ENCODE assay signal across 29 mouse cellular contexts in genomic region chr14:13917208-13917607, GRCm38 (mm10). TPM values are rescaled to one million over a fixed set of nuclear protein-coding genes. Genes with fewer than 3 reads are reported as not detected.
DNase-seq lines count a peak whose midpoint lies in the region; ATAC-seq lines count a peak whose summit lies in the region.
"Had no signal": no experiment of that assay in that cellular context is flagged by ENCODE, and none has a peak within 500 bp of the region (broad histone marks: within the 10 kb centered on the region; RNA-seq: fewer than 3 reads in every experiment).

No protein-coding gene starts in this region.

- no peaks in the 10 kb centered on the region for H3K4me1 ChIP-seq in forebrain, embryonic 12.5 days
- peaks cover 7% of the 10 kb centered on the region; the same call in 1 of the 2 replicates for H3K4me1 ChIP-seq in forebrain, embryonic 10.5 days
- H3K4me1 ChIP-seq in limb, embryonic 11.5 days (ENCODE audit: control insufficient read depth, insufficient read depth, low read length) = no peaks in the 10 kb centered on the region
- peaks cover 7% of the 10 kb centered on the region; the same call in 1 of the 2 replicates for H3K4me1 ChIP-seq in limb, embryonic 10.5 days
- H3K4me1 ChIP-seq in forebrain, embryonic 15.5 days = no peaks in the 10 kb centered on the region
- H3K4me1 ChIP-seq in midbrain, embryonic 16.5 days (ENCODE audit: control insufficient read depth, insufficient read depth, low read length) = no peaks in the 10 kb centered on the region
- H3K4me1 ChIP-seq: embryonic facial prominence, embryonic 10.5 days; embryonic facial prominence, embryonic 15.5 days; heart, embryonic 12.5 days; hindbrain, embryonic 15.5 days; intestine, embryonic 15.5 days; liver, embryonic 12.5 days had no signal

- no peak overlapping the region for H3K4me2 ChIP-seq in forebrain, embryonic 12.5 days
- no peak overlapping the region for H3K4me2 ChIP-seq in limb, embryonic 11.5 days (ENCODE audit: low read depth, severe bottlenecking)
- H3K4me2 ChIP-seq in forebrain, embryonic 15.5 days (replicated peaks) = no peak overlapping the region
- H3K4me2 ChIP-seq in midbrain, embryonic 16.5 days (ENCODE audit: low read length) = no peak overlapping the region
- H3K4me2 ChIP-seq: embryonic facial prominence, embryonic 15.5 days; heart, embryonic 12.5 days; hindbrain, embryonic 15.5 days; intestine, embryonic 15.5 days; liver, embryonic 12.5 days had no signal

- 90% methylated on average over 10 of the region's 10 CpGs for WGBS in forebrain, embryonic 12.5 days
- 90% methylated on average over 10 of the region's 10 CpGs for WGBS in forebrain, embryonic 10.5 days
- 87% methylated on average over 10 of the region's 10 CpGs for WGBS in limb, embryonic 11.5 days
- 91% methylated on average over 10 of the region's 10 CpGs for WGBS in limb, embryonic 10.5 days
- WGBS in forebrain, embryonic 15.5 days = 86% methylated on average over 10 of the region's 10 CpGs
- 90% methylated on average over 10 of the region's 10 CpGs for WGBS in midbrain, embryonic 16.5 days

- no peaks in the 10 kb centered on the region for H3K36me3 ChIP-seq in forebrain, embryonic 12.5 days (replicated peaks)
- H3K36me3 ChIP-seq in forebrain, embryonic 10.5 days (replicated peaks) = no peaks in the 10 kb centered on the region
- H3K36me3 ChIP-seq in limb, embryonic 11.5 days (ENCODE audit: control insufficient read depth, insufficient read depth, low read length) = no peaks in the 10 kb centered on the region
- H3K36me3 ChIP-seq in limb, embryonic 10.5 days = no peaks in the 10 kb centered on the region
- no peaks in the 10 kb centered on the region for H3K36me3 ChIP-seq in forebrain, embryonic 15.5 days
- H3K36me3 ChIP-seq in midbrain, embryonic 16.5 days (ENCODE audit: control insufficient read depth, insufficient read depth, low read length) = no peaks in the 10 kb centered on the region
- H3K36me3 ChIP-seq: embryonic facial prominence, embryonic 10.5 days; embryonic facial prominence, embryonic 15.5 days; heart, embryonic 12.5 days; hindbrain, embryonic 15.5 days; intestine, embryonic 15.5 days; liver, embryonic 12.5 days had no signal

- no peak overlapping the region for H3K27ac ChIP-seq in forebrain, embryonic 12.5 days
- H3K27ac ChIP-seq in forebrain, embryonic 10.5 days = no peak overlapping the region
- H3K27ac ChIP-seq in limb, embryonic 11.5 days (replicated peaks; ENCODE audit: low read depth, low read length) = no peak overlapping the region
- no peak overlapping the region for H3K27ac ChIP-seq in limb, embryonic 10.5 days
- H3K27ac ChIP-seq in forebrain, embryonic 15.5 days (replicated peaks) = no peak overlapping the region
- no peak overlapping the region for H3K27ac ChIP-seq in midbrain, embryonic 16.5 days (ENCODE audit: low read length)
- H3K27ac ChIP-seq: embryonic facial prominence, embryonic 10.5 days; embryonic facial prominence, embryonic 15.5 days; hindbrain, embryonic 15.5 days; intestine, embryonic 15.5 days; layer of hippocampus, adult 2 months; left cerebral cortex, adult 2 months; liver, embryonic 12.5 days had no signal

- no peak overlapping the region for H3K4me3 ChIP-seq in forebrain, embryonic 12.5 days (replicated peaks)
- H3K4me3 ChIP-seq in forebrain, embryonic 10.5 days = no peak overlapping the region
- H3K4me3 ChIP-seq in limb, embryonic 11.5 days (ENCODE audit: low read depth, low read length) = no peak overlapping the region
- H3K4me3 ChIP-seq in limb, embryonic 10.5 days = no peak overlapping the region
- H3K4me3 ChIP-seq in forebrain, embryonic 15.5 days = no peak overlapping the region
- H3K4me3 ChIP-seq in midbrain, embryonic 16.5 days (ENCODE audit: low read depth, low read length) = no peak overlapping the region
- H3K4me3 ChIP-seq: embryonic facial prominence, embryonic 10.5 days; embryonic facial prominence, embryonic 15.5 days; heart, embryonic 12.5 days; hindbrain, embryonic 15.5 days; intestine, embryonic 15.5 days; layer of hippocampus, adult 2 months; left cerebral cortex, adult 2 months; liver, embryonic 12.5 days had no signal

- no peak overlapping the region for H3K9ac ChIP-seq in forebrain, embryonic 12.5 days
- H3K9ac ChIP-seq in limb, embryonic 11.5 days (ENCODE audit: low read length) = no peak overlapping the region
- no peak overlapping the region for H3K9ac ChIP-seq in forebrain, embryonic 15.5 days (replicated peaks)
- no peak overlapping the region for H3K9ac ChIP-seq in midbrain, embryonic 16.5 days (ENCODE audit: low read depth, low read length)
- H3K9ac ChIP-seq: embryonic facial prominence, embryonic 15.5 days; heart, embryonic 12.5 days; hindbrain, embryonic 15.5 days; intestine, embryonic 15.5 days; liver, embryonic 12.5 days; liver, postnatal 0 days had no signal

- H3K27me3 ChIP-seq in forebrain, embryonic 12.5 days = no peaks in the 10 kb centered on the region
- no peaks in the 10 kb centered on the region for H3K27me3 ChIP-seq in forebrain, embryonic 10.5 days (ENCODE audit: poor library complexity, severe bottlenecking)
- no peaks in the 10 kb centered on the region for H3K27me3 ChIP-seq in limb, embryonic 11.5 days (ENCODE audit: control insufficient read depth, insufficient read depth, low read length)
- H3K27me3 ChIP-seq in limb, embryonic 10.5 days (ENCODE audit: low read depth, poor library complexity, severe bottlenecking) = no peaks in the 10 kb centered on the region
- no peaks in the 10 kb centered on the region for H3K27me3 ChIP-seq in forebrain, embryonic 15.5 days
- no peaks in the 10 kb centered on the region for H3K27me3 ChIP-seq in midbrain, embryonic 16.5 days (ENCODE audit: control insufficient read depth, insufficient read depth, low read depth, low read length)
- H3K27me3 ChIP-seq: CH12.LX; embryonic facial prominence, embryonic 15.5 days; heart, embryonic 12.5 days; hindbrain, embryonic 15.5 days; intestine, embryonic 15.5 days; liver, embryonic 12.5 days had no signal

- peak; percentile 51; the same call in 1 of the 2 replicates for ATAC-seq in forebrain, embryonic 12.5 days (ENCODE audit: low FRiP score)
- 0 out of 2 replicates have a peak, but pooled peaks have one; percentile 16 for ATAC-seq in limb, embryonic 11.5 days (ENCODE audit: insufficient number of reproducible peaks, low FRiP score, low TSS enrichment, low read depth)
- peak; percentile 38; the same call in 1 of the 2 replicates for ATAC-seq in forebrain, embryonic 15.5 days (replicated peaks)
- peak; percentile 21; the same call in 1 of the 2 replicates for ATAC-seq in midbrain, embryonic 16.5 days
- ATAC-seq: liver, embryonic 12.5 days; liver, postnatal 0 days had no signal

- no peaks in the 10 kb centered on the region for H3K9me3 ChIP-seq in forebrain, embryonic 12.5 days
- 0 out of 2 replicates have a peak, but pooled peaks cover 4% of the 10 kb centered on the region for H3K9me3 ChIP-seq in forebrain, embryonic 10.5 days
- no peaks in the 10 kb centered on the region for H3K9me3 ChIP-seq in limb, embryonic 11.5 days (ENCODE audit: control insufficient read depth, low read length)
- no peaks in the 10 kb centered on the region for H3K9me3 ChIP-seq in limb, embryonic 10.5 days (replicated peaks)
- H3K9me3 ChIP-seq in forebrain, embryonic 15.5 days = no peaks in the 10 kb centered on the region
- H3K9me3 ChIP-seq in midbrain, embryonic 16.5 days (replicated peaks; ENCODE audit: control insufficient read depth, low read length, poor library complexity, severe bottlenecking) = no peaks in the 10 kb centered on the region
- H3K9me3 ChIP-seq: embryonic facial prominence, embryonic 10.5 days; embryonic facial prominence, embryonic 15.5 days; heart, embryonic 12.5 days; hindbrain, embryonic 15.5 days; intestine, embryonic 15.5 days; liver, embryonic 12.5 days had no signal

- DNase-seq in forebrain, embryonic 10.5 days (ENCODE audit: extremely low spot score, low spot score) = no peak
- DNase-seq in limb, embryonic 11.5 days (ENCODE audit: low spot score) = no peak
- no peak for DNase-seq in limb, embryonic 10.5 days (ENCODE audit: low spot score)
- no peak for DNase-seq in right cerebral cortex, postnatal 36 days (ENCODE audit: low spot score in 2 of 2)
- DNase-seq: gastrocnemius, postnatal 25 days had no signal

RNA-seq across cellular contexts. Expression of gene Gm281, which starts 2.9 kb away (rescaled TPM):
- not detected in 2 replicates for polyA plus RNA-seq in forebrain, embryonic 12.5 days (2016; fragmentation: Nextera tagmentation; extraction: Ambion mirVana)
- not detected in 2 replicates for polyA plus RNA-seq in forebrain, embryonic 10.5 days (2016; fragmentation: Nextera tagmentation; extraction: Ambion mirVana)
- polyA plus RNA-seq in limb, embryonic 11.5 days (2014; fragmentation: Nextera tagmentation; extraction: Ambion mirVana) = 0.06 TPM in 1 of 2 replicates, not detected in the other
- 0.10 TPM in 1 of 2 replicates, not detected in the other for polyA plus RNA-seq in limb, embryonic 10.5 days (2016; fragmentation: Nextera tagmentation; extraction: Ambion mirVana)
- polyA plus RNA-seq in forebrain, embryonic 15.5 days (2015; fragmentation: Nextera tagmentation; extraction: Ambion mirVana) = not detected in 2 replicates
- not detected in 2 replicates for polyA plus RNA-seq in midbrain, embryonic 16.5 days (2015; fragmentation: Nextera tagmentation; extraction: Ambion mirVana)
- polyA plus RNA-seq: activated CD4-positive, CD25-positive, alpha-beta regulatory T cell, adult 4 months; adrenal gland, adult 2 months; brain, embryonic 14.5 days; C2C12; cortical plate, adult 2 months; embryonic facial prominence, embryonic 10.5 days; frontal cortex, adult 2 months; heart, embryonic 12.5 days; heart, postnatal 0 days; hindbrain, embryonic 15.5 days; intestine, embryonic 15.5 days; kidney, adult 2 months; kidney, embryonic 16.5 days; liver, embryonic 12.5 days; liver, postnatal 0 days; small intestine, adult 2 months; stomach, embryonic 14.5 days had no signal

RNA-seq across cellular contexts. Expression of gene Atxn7, which starts 44.0 kb away (rescaled TPM):
- 6.9 and 11.1 TPM in 2 replicates for polyA plus RNA-seq in forebrain, embryonic 12.5 days (2016; fragmentation: Nextera tagmentation; extraction: Ambion mirVana)
- polyA plus RNA-seq in forebrain, embryonic 10.5 days (2016; fragmentation: Nextera tagmentation; extraction: Ambion mirVana) = 4.5 and 4.7 TPM in 2 replicates
- polyA plus RNA-seq in limb, embryonic 11.5 days (2014; fragmentation: Nextera tagmentation; extraction: Ambion mirVana) = 4.6 and 4.7 TPM in 2 replicates
- 2.6 and 3.0 TPM in 2 replicates for polyA plus RNA-seq in limb, embryonic 10.5 days (2016; fragmentation: Nextera tagmentation; extraction: Ambion mirVana)
- 4.0 and 5.7 TPM in 2 replicates for polyA plus RNA-seq in forebrain, embryonic 15.5 days (2015; fragmentation: Nextera tagmentation; extraction: Ambion mirVana)
- 2.9 and 3.4 TPM in 2 replicates for polyA plus RNA-seq in midbrain, embryonic 16.5 days (2015; fragmentation: Nextera tagmentation; extraction: Ambion mirVana)

RNA-seq across cellular contexts. Expression of gene Thoc7, which starts 44.4 kb away (rescaled TPM):
- polyA plus RNA-seq in forebrain, embryonic 12.5 days (2016; fragmentation: Nextera tagmentation; extraction: Ambion mirVana) = 227 and 240 TPM in 2 replicates
- polyA plus RNA-seq in forebrain, embryonic 10.5 days (2016; fragmentation: Nextera tagmentation; extraction: Ambion mirVana) = 235 and 250 TPM in 2 replicates
- 260 and 265 TPM in 2 replicates for polyA plus RNA-seq in limb, embryonic 11.5 days (2014; fragmentation: Nextera tagmentation; extraction: Ambion mirVana)
- 220 and 221 TPM in 2 replicates for polyA plus RNA-seq in limb, embryonic 10.5 days (2016; fragmentation: Nextera tagmentation; extraction: Ambion mirVana)
- 168 and 169 TPM in 2 replicates for polyA plus RNA-seq in forebrain, embryonic 15.5 days (2015; fragmentation: Nextera tagmentation; extraction: Ambion mirVana)
- 147 and 153 TPM in 2 replicates for polyA plus RNA-seq in midbrain, embryonic 16.5 days (2015; fragmentation: Nextera tagmentation; extraction: Ambion mirVana)
